Mouse (Mus musculus): ENCODE measurements around the gene Sik1.

DNA sequence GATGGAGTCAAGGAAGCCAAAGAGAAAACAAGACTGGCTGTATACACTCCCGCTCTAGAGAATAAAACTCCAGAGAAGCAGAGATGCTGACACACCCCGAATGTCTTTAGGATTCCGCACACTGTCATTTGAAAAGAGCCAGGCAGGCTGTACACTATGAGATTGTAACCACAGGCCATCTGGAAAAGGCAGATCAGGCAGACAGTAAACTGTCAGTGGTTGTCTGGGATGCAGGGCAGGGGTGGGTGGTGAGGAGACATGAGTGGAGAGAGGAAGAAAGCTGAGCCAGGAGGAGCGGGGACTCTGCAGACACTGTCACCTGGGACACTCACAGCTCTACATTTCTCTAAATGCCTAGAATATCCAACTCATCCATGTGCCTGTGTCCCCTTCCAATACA, 36.3 kb upstream of the Sik1 start:
- TF ChIP-seq CTCF (IDR thresholded peaks at IDR 0.05; ENCODE audit: borderline replicate concordance, extremely low read depth, insufficient read depth, insufficient read length) (no peak), POLR2A (IDR thresholded peaks at IDR 0.05; ENCODE audit: borderline replicate concordance, extremely low read depth, insufficient read depth, insufficient read length, poor library complexity, severe bottlenecking) (no peak)
